Mouse (Mus musculus): ENCODE data around the gene Ttc17.
A peak's percentile ranks its signal among the peaks of the same experiment; 100 is the strongest.

Gene Ttc17

DNA sequence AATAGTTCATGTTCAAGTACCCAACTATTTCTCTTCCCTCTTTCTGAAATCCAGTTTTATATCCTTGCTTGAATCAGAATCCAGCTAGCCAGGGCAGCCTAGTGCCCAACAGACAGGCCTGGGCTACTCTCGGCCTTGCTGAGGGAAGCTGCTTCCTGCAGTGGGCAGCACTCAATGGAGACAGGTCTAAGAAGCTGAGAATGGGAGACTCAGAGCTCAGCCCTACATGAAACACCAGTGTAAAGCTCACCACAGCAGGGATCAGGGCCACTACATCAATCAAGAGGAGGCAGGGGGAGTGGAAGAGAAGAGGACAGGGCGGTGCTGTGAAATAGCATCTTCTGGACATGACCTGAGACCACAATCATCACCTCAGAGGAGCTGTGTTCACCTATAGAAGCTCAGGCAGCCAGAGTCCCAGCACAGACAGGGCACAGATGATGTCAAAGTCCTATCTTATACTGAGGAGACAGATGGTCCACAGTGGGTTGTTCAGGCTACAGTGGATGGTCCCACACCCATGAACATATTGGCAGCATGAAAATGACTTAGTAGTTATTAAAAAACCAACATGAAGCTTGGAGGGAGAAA lies 25.3 kb downstream of the Ttc17 start:
- no peak for DNase-seq (ENCODE audit: low spot score in 2 of 2)

- no peak for DNase-seq (ENCODE audit: low spot score in 2 of 2)
These were observed 27.8 kb downstream of the Ttc17 start for GRCm38 (mm10) chr2:94378678-94379077.

GRCm38 (mm10) chr2:94371093-94371492 lies 35.4 kb downstream of the Ttc17 start:
- DNase-seq (ENCODE audit: low spot score in 2 of 2), result peak in 1 of 2 experiments; percentile 1

GRCm38 (mm10) chr2:94363821-94364220 lies 42.7 kb downstream of the Ttc17 start:
- DNase-seq (ENCODE audit: low spot score in 2 of 2), result no peak

DNA sequence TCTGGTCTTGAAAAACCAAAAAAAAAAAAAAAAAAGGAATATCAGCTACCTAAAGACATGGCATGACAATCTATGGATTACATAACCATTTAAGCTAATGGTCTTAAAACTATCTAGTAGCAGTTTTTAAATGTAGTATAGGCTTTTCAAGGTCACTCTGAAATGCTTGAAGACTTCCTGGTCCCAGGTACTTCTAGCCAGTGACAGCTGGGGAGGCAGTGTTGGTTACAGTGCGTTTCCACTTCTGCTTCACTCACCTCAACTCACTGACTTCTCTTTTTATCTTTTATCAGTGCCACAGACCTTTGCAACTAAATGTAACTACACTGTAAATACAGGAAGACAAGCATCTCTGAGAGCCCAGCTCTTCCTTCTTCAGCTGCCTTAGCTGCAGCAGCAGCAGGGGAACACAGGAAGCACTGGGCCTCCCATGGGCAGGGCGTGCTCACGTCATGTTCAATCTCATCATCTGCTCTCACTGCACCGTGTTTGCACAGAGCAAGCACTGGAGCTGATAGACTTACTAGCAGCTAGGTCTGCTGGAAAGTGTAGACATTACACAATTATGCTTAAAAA lies 46.0 kb downstream of the Ttc17 start:
- DNase-seq (ENCODE audit: low spot score in 2 of 2), result no peak

- DNase-seq (ENCODE audit: low spot score in 2 of 2), result no peak
These were observed 58.3 kb downstream of the Ttc17 start for GRCm38 (mm10) chr2:94348165-94348591.

GRCm38 (mm10) chr2:94346746-94347145 lies 59.7 kb downstream of the Ttc17 start:
- no peak for DNase-seq (ENCODE audit: low spot score in 2 of 2)

DNA sequence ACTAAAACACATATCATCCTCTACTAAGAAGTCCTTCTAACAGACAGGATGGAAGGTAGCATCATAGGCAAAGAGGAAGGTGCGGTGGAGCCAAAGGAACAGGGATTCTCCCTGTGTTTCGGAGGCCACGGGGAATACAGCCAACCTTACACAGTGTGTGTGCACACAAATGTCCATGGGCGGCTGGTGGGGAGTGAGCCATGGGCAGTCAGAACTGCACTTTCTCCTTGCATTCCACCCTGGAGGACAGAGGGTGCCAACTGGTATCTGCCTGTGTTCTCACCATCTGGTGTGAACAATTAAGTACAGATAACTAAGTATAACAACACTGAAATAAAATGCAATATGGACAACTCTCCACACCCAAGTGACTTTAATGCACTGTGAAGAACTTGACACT lies 61.9 kb downstream of the Ttc17 start:
- no peak for DNase-seq (ENCODE audit: low spot score in 2 of 2)

DNA sequence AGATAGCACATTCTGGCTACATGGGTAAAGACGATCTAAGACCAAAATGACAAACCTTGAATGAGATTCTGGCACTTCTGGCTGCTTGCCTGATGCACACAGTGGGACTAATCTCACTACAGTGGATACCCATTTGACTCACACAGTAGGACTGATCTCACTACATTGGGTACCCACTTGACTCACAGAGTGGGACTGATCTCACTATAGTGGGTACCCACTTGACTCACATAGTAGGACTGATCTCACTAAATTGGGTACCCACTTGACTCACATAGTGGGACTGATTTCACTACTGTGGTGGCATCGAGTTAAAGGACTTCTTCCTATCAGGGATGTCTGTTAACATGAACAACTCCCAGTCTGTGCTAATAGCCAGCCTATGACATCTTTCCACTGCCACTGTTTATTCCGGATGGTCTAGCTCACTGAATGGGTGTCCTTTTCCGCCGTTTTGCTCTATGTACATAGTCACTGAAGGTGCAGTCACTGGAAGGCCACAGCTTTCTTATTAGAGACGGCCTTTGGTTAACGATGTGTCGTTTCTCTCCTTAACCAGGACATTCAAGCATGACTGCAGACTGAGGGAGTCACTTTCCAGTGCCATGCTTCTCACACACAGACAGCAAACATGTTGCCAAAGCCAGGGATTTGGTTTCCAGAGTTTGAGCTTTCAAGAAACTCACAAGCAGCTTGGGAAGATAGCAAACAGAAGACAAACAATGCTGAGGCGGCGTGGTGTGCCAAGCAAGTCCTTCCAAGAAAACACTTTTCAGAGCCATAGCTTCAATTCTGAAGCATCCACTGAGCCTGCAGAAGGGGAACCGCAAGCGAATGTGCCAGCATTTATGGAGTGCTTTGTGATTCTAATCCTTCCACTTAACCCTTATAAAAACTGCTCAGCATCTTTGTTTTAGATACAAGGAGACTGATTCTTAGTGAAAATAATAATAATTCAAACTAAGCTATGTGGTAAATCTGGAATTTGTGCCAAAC lies 62.9 kb downstream of the Ttc17 start:
- DNase-seq (ENCODE audit: low spot score in 2 of 2), result no peak

DNA sequence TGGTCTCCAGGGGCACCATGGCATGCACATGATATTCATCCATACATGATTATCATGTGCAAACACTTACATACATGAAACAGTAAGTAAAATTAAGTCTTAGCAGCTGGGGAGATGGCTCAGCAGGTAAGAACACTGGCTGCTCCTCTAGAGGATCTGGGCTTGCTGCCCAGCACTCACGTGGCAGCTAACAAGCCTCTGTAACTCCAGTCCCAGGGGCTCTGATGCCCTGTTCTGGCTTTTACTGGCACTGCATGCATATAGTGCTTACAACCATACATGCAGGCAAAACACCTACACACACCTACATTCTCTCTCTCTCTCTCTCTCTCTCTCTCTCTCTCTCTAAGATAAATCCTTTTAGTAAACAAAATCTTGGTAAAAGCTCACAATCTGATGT lies 65.7 kb downstream of the Ttc17 start:
- DNase-seq (ENCODE audit: low spot score in 2 of 2), result no peak

GRCm38 (mm10) chr2:94339495-94339894 lies 67.0 kb downstream of the Ttc17 start:
- DNase-seq (ENCODE audit: low spot score in 2 of 2), result no peak

- no peak for DNase-seq (ENCODE audit: low spot score in 2 of 2)
These were observed 70.2 kb downstream of the Ttc17 start for GRCm38 (mm10) chr2:94336336-94336735.

DNA sequence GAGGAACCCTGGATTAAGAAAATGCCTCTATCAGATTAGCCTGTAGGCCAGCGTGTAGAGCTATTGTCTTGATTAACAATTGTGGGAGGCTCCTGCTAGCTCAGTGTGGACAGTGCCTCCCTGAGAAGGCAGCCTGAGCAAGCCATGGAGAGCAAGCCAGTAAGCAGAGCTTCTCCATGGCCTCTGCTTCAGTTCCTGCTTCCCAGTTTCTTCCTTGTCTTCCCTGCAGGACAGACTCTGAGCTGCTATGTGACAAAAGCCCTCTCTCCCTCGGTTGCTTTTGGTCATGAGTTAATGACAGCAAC lies 71.8 kb downstream of the Ttc17 start:
- DNase-seq (ENCODE audit: low spot score in 2 of 2), result no peak

DNA sequence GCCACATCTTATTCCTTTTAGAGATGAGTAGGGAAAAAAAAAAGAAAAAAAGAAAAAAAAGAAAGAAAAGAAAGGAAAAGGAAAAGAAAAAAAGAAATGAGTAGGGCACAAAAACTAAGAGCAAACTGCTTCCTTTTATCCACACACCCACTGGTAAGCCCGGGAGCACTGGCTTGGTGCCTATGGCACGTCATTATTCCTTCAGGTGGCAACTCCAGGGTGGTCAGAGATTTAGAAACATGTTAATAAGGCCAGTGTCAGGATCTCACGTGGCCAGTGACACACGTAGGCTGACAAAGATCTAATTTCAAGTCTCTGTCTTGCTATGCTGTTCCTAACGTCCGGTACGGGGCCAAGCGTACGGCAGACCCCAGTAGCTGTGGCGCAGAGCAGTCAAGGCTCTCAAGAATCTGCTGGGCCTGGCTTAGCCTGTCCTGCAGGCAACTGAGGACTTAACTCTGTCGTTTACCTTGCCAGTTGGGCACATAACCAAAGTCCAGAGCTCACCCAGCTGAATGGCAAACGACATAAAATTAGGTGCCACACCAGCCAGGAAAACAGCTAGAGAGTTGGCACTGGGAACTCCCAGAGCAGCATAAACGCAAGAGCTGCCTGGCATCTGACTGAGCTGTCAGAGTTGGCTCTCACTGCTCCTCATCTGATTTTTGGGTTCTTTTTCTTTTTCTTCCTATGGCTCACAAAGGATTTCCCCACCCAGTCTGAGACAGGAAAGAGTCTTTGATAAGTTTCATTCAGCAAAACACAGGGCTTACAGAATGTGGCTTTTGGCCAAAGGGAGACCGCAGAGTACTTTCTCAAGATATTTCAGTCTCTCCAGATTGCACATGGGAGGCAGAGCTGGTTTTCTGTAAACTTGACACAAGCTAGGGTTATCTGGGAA lies 72.4 kb downstream of the Ttc17 start:
- no peak for DNase-seq (ENCODE audit: low spot score in 2 of 2)

DNA sequence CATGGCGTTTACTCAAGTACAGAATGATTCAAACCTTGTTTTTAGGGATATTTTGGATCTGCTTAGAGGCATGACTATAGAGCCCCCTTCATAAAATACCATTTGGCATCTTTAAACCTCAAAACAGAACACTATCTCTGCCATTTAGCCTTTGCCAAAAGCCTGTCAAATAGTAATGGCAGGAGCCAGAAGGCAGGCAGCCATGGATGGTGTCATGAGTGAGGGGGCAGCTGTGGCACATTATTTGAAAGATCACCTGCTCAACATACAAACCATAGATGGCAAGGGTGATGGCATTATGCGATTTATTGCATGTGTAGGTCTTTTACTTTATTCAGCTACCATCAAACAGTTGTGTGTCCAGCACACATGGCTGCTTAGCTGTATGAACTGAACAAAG lies 73.4 kb downstream of the Ttc17 start:
- no peak for DNase-seq (ENCODE audit: low spot score in 2 of 2)

GRCm38 (mm10) chr2:94329336-94329735 lies 77.2 kb downstream of the Ttc17 start:
- DNase-seq (ENCODE audit: low spot score in 2 of 2), result no peak

DNA sequence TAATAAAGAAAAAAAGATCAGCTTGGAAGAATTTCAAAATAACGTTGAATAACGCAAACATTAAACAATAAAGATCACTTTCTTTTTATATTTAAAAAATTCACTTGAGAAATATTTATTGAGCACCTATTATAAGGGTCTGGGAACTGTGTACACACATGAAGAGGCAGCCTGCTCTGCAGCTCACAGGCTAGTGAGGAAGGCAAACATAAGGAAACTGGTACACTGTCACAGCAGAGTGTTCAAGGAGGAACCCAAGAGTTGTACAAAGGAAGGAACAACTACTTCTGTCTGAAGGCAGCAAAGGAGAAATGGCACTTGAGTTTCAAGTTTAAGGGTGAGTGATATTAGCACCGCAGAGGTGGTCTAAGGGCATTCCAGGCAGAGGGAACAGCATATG lies 78.7 kb downstream of the Ttc17 start:
- no peak for DNase-seq (ENCODE audit: low spot score in 2 of 2)

GRCm38 (mm10) chr2:94319780-94320179 lies 86.7 kb downstream of the Ttc17 start:
- no peak for DNase-seq (ENCODE audit: low spot score in 2 of 2)

- no peak for DNase-seq (ENCODE audit: low spot score in 2 of 2)
These were observed 90.0 kb downstream of the Ttc17 start for GRCm38 (mm10) chr2:94316526-94316925.

DNA sequence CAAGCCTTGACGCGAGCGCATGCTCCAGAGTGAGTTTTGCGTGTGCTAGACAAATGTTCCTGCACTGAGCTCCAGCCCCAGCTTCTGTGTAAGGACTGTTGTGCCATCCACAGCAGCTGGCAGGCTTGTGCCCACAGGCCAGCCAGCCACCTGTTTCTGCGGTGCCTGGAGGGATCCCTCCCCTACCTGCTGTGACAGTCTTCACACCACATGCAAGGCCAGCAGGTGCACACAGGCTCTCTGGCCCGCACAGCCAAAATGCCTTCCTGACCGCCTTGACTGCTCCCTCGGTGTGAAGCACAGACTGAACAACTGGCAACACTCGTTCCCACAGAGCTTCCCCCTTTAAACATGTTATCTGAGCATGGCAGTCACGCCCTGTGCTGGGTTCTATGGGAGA lies 102.5 kb downstream of the Ttc17 start:
- DNase-seq (ENCODE audit: low spot score in 2 of 2), result no peak

DNA sequence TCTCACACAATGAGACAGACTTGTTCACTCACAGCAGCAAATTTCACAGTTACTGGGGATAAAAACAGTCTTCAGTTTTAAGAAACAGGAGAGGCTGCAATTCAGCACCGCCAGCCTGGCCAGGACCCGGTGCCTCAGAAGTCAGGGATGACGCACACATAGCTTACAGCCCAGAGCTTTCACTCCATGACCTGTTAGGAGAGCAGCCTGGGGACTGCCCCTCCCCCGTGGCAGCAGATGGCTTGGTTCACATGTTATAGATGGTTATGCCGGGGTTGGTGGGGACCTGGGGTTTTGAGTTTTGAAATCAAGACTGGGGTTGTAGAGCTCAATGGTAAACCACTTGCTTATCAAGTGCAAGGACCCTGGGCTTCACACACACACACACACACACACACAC lies 104.1 kb downstream of the Ttc17 start:
- no peak for DNase-seq (ENCODE audit: low spot score in 2 of 2)

DNA sequence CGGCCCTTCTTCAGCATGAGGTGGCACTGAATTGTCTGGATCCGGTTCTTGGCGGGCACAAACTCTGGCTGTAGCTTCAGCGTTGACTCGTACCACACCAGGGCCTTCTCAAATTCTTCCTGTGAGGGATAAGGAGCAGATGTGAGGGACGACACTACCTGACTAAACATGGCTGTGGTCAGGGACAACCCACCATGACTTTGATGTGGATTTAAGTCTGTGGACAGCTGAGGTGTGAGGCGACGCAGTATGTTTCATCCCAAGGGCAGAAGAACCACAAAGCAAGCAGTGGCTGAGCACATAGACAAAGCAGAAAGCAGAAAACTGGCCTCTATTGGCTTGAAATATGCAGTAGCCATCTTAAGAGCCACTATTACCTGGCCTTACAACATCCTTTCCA lies 104.7 kb downstream of the Ttc17 start:
- no peak for DNase-seq (ENCODE audit: low spot score in 2 of 2)

Data from urinary bladder, adult 18-20 months (tissue).